Comparison of ENCODE assay signal across 11 mouse cellular contexts in the genomic region with DNA sequence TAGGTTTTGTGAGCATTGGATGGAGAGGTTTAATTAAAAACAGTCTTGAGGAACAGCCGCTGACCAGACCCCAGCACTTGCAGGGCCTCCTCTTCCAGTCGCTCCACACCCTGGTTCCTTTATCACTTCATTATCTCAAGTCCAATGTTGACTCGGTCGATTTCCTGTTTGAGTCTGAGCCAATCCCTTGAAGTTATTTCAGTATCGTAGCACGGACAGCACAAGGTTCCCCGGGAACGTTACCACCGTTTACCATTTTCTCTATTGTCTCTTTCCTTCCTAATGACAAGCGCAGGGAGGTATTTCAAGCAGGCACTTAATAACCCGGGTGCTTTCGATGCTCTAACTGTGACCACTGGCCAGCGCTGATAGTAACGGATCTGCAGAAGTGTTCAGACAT. TPM values are rescaled to one million over a fixed set of nuclear protein-coding genes. Genes with fewer than 3 reads are reported as not detected.
DNase-seq lines count a peak whose midpoint lies in the region; ATAC-seq lines count a peak whose summit lies in the region.
"Had no signal": no experiment of that assay in that cellular context is flagged by ENCODE, and none has a peak within 500 bp of the region (broad histone marks: within the 10 kb centered on the region; RNA-seq: fewer than 3 reads in every experiment).

No protein-coding gene starts in this region.

- H3K9me3 ChIP-seq in heart, embryonic 10.5 days = no peaks in the 10 kb centered on the region
- no peaks in the 10 kb centered on the region for H3K9me3 ChIP-seq in liver, embryonic 13.5 days (replicated peaks)

- ATAC-seq in liver, embryonic 13.5 days (ENCODE audit: low read depth) = 0 out of 2 replicates have a peak, but pooled peaks have one; percentile 34
- ATAC-seq in megakaryocyte progenitor cell, adult 5-6 weeks (replicated peaks; ENCODE audit: poor library complexity) = peak; percentile 33
- ATAC-seq in cerebellum, adult (ENCODE audit: insufficient number of reproducible peaks, low FRiP score, low TSS enrichment) = no peak
- no peak for ATAC-seq in granulocyte monocyte progenitor cell, adult 5-6 weeks (replicated peaks; ENCODE audit: poor library complexity, severe bottlenecking)
- ATAC-seq: hindbrain, postnatal 0 days had no signal

- WGBS in heart, embryonic 10.5 days = 18% methylated on average over 14 of the region's 14 CpGs
- WGBS in liver, embryonic 13.5 days (ENCODE audit: insufficient replicate concordance) = 26% methylated on average over 14 of the region's 14 CpGs

- no peak overlapping the region for H3K9ac ChIP-seq in liver, embryonic 13.5 days

- DNase-seq in heart, embryonic 10.5 days (ENCODE audit: low spot score) = no peak
- DNase-seq in heart, adult 9 months (ENCODE audit: low spot score in 2 of 2) = no peak
- peak; percentile 3 to 9 for DNase-seq in heart, postnatal 10 days
- DNase-seq in liver, embryonic 13.5 days = no peak
- no peak for DNase-seq in thymus, postnatal 10 days (ENCODE audit: low spot score in 2 of 2)
- DNase-seq: cerebellum, postnatal 36 days; right cerebral cortex, postnatal 25 days had no signal

- H3K4me1 ChIP-seq in heart, embryonic 10.5 days = peaks cover 20% of the 10 kb centered on the region
- peaks cover 11% of the 10 kb centered on the region for H3K4me1 ChIP-seq in liver, embryonic 13.5 days (replicated peaks)

- peak overlapping the region; percentile 43 for H3K4me2 ChIP-seq in liver, embryonic 13.5 days

- peak overlapping the region; percentile 31 for H3K4me3 ChIP-seq in heart, embryonic 10.5 days
- no peak overlapping the region; the same call in 1 of the 2 replicates for H3K4me3 ChIP-seq in liver, embryonic 13.5 days (replicated peaks)

- intact Hi-C loops in heart, postnatal 10 days (cut with DNase I) = no loop called here

- H3K27ac ChIP-seq in heart, embryonic 10.5 days = peak overlapping the region; percentile 47
- no peak overlapping the region for H3K27ac ChIP-seq in liver, embryonic 13.5 days
- H3K27ac ChIP-seq: hindbrain, postnatal 0 days had no signal

- H3K27me3 ChIP-seq in heart, embryonic 10.5 days (ENCODE audit: insufficient read depth, poor library complexity, severe bottlenecking) = no peaks in the 10 kb centered on the region
- H3K27me3 ChIP-seq in liver, embryonic 13.5 days = no peaks in the 10 kb centered on the region

- H3K36me3 ChIP-seq in heart, embryonic 10.5 days = no peaks in the 10 kb centered on the region
- H3K36me3 ChIP-seq in liver, embryonic 13.5 days = no peaks in the 10 kb centered on the region

RNA-seq across cellular contexts. Expression of gene Sox5, which starts 40.8 kb away (rescaled TPM):
- 13.6 and 17.1 TPM in 2 replicates for polyA plus RNA-seq in heart, embryonic 10.5 days (2016; fragmentation: Nextera tagmentation; extraction: Ambion mirVana)
- 1 to 10 TPM; 3.4 to 5.5 TPM for total RNA-seq in heart, postnatal 10 days (2021)
- polyA plus RNA-seq in liver, embryonic 13.5 days (2015; fragmentation: Nextera tagmentation; extraction: Ambion mirVana) = 4.9 and 5.9 TPM in 2 replicates
- total RNA-seq in megakaryocyte progenitor cell, adult 5-6 weeks (2015) = 0.10 TPM in 1 of 2 replicates, not detected in the other
- total RNA-seq in megakaryocyte progenitor cell, adult 5-6 weeks (2017) = 0.17 TPM in 1 of 2 replicates, not detected in the other
- total RNA-seq in granulocyte monocyte progenitor cell, adult 5-6 weeks (2014; fragmentation: Nextera tagmentation) = not detected in 2 replicates
- 0.04 TPM in 1 of 2 replicates, not detected in the other for total RNA-seq in granulocyte monocyte progenitor cell, adult 5-6 weeks (2017)

Comparison
In these comparisons a context has a peak if more than half of its experiments do, and no peak if none do; other contexts are left out.
1. DNase-seq: peak in heart, postnatal 10 days (2 of 2); none in heart, embryonic 10.5 days (single experiment), heart, adult 9 months (0 of 2), liver, embryonic 13.5 days (single experiment) and thymus, postnatal 10 days (0 of 2).
2. ATAC-seq: peak in liver, embryonic 13.5 days (single experiment) and megakaryocyte progenitor cell, adult 5-6 weeks (single experiment); none in cerebellum, adult (single experiment) and granulocyte monocyte progenitor cell, adult 5-6 weeks (single experiment).